Mouse (Mus musculus): ENCODE measurements at regions not wholly inside any gene's neighbourhood (a gene's known extent, or its start where the extent isn't known, plus 50 kb on each side); places are given as distances from the start of the nearest gene placed in this dataset.
"Not testable (repeated sequence)": the region's sequence is repeated elsewhere in the genome, so short reads cannot be mapped to it uniquely, and the experiment has no call there.

- no peak overlapping the region for H3K4me3 ChIP-seq (ENCODE audit: low read depth, low read length)
- no peaks in the 10 kb centered on the region for H3K36me3 ChIP-seq (ENCODE audit: control insufficient read depth, insufficient read depth, low read length)
- H3K27ac ChIP-seq (ENCODE audit: low read depth, low read length): no peak overlapping the region
- DNase-seq (ENCODE audit: low spot score): no peak
- ATAC-seq (ENCODE audit: low FRiP score): no peak
- no peaks in the 10 kb centered on the region for H3K27me3 ChIP-seq (ENCODE audit: control insufficient read depth, insufficient read depth, low read length)
- H3K9ac ChIP-seq (ENCODE audit: low read depth, low read length): no peak overlapping the region
- WGBS: 65% methylated on average over 3 of the region's 3 CpGs
- H3K4me2 ChIP-seq (replicated peaks; ENCODE audit: low read depth, low read length): no peak overlapping the region
- H3K4me1 ChIP-seq (replicated peaks; ENCODE audit: control insufficient read depth, insufficient read depth, low read length): no peaks in the 10 kb centered on the region
- no peaks in the 10 kb centered on the region for H3K9me3 ChIP-seq (ENCODE audit: control insufficient read depth, low read length)
Observed at GRCm38 (mm10) chr2:39480236-39480635, 254.0 kb upstream of the Ppp6c start.

- H3K36me3 ChIP-seq (ENCODE audit: control insufficient read depth, insufficient read depth, low read length); H3K4me2 ChIP-seq (replicated peaks; ENCODE audit: low read depth, low read length); H3K9ac ChIP-seq (ENCODE audit: low read depth, low read length); H3K4me1 ChIP-seq (replicated peaks; ENCODE audit: control insufficient read depth, insufficient read depth, low read length); H3K4me3 ChIP-seq (ENCODE audit: low read depth, low read length); H3K27me3 ChIP-seq (ENCODE audit: control insufficient read depth, insufficient read depth, low read length); H3K27ac ChIP-seq (ENCODE audit: low read depth, low read length); DNase-seq (ENCODE audit: low spot score); H3K9me3 ChIP-seq (ENCODE audit: control insufficient read depth, low read length); ATAC-seq (ENCODE audit: low FRiP score): not testable (repeated sequence)
Observed at GRCm38 (mm10) chr2:39472925-39473324, 246.7 kb upstream of the Ppp6c start.

Measured in hindbrain, embryonic 11.5 days (tissue).